Mouse (Mus musculus) testis, adult 2 months (tissue): ENCODE results near the gene Enox1.

ENCODE experiments used
- CTCF ChIP-seq: fragments of 200-500 bp; IDR thresholded peaks from 2 replicates; pipeline ENCODE4 v1.5.1; 2012; ENCODE audit warnings: low read depth, mild to moderate bottlenecking, inconsistent platforms, low read length, moderate library complexity; ENCODE audit not compliant: control insufficient read depth, insufficient read depth, insufficient replicate concordance
- POLR2A ChIP-seq: fragments of 200-500 bp; IDR thresholded peaks from 2 replicates; pipeline ENCODE4 v1.6.1; 2012; ENCODE audit warnings: low read depth, mild to moderate bottlenecking, inconsistent platforms, low read length, moderate library complexity; ENCODE audit not compliant: control insufficient read depth

DNA sequence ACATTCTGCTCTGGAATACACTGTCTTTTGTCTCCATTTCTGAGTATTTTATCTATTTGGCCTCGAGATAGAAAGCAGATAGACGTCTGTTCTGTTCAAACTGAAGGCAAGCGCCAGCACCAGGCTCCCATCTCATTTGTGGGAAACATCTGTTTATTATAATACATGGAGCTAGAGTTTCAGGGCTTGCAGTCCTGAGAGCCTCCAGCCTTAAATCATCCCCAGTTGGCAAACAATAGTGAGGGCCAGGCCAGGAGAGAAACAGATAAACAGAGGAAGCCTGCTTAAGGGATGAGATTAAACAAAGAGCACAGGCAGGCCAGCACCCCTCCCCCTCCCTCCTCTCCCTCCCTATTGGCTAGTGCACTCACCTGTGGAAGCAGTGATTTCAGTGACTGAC is 417.9 kb downstream of the Enox1 start:
- TF ChIP-seq CTCF (no peak), POLR2A (no peak)
